Mouse (Mus musculus) bone marrow, adult 2 months (tissue): ENCODE data around the gene Igf2bp1.

ENCODE experiments used
- CTCF ChIP-seq: fragments of 200-500 bp; IDR thresholded peaks from 2 replicates; pipeline ENCODE4 v1.5.1; 2011; ENCODE audit warnings: low read length, control low read depth; ENCODE audit not compliant: control insufficient read depth, insufficient read depth
- POLR2A ChIP-seq: fragments of 200-500 bp; IDR thresholded peaks from 2 replicates; pipeline ENCODE4 v1.6.1; 2011; ENCODE audit warnings: low read depth, mild to moderate bottlenecking, control low read depth, low read length, borderline replicate concordance; ENCODE audit not compliant: control insufficient read depth

DNA sequence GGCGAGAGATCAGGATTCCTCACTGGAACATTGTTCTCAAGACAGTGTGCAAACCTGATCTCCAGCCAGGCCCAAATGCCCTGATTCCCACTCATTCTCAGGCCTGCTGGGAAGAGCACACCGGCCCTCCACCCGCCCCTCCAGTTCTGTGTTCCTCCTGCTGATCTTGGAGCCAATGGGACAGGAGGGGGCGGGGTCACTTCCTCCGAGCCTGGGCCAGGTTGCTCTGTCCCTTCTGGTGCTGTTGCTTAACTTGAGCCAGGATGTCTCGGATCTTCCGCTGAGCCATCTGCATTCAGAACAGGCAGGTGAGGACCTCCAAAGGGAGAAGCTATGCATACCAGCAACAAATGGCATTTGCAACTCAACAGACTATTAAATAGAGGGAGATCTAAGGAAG, 42.4 kb downstream of the Igf2bp1 start:
- TF ChIP-seq CTCF (no peak), POLR2A (no peak)
